Comparison of ENCODE assay signal across 10 mouse cellular contexts in the genomic region with DNA sequence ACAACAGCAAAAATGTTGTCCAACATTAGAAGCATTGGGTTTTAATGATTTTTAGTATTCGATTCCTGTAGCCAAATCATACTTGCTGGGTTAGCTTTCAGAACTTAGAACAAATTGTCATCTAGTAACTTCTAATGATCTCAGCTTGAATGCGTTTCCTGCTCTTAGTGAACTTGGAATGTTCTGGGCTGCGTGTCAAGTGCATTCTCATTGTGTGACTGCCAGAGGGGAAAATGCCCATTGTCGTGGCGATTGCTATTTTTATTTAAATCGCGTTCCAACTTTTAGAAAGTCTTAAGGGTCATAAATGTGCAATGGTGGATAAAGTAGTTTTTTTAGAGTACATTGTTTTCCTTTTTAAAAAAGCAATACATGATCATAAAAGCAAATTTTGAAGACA.
DNase-seq lines count a peak whose midpoint lies in the region; ATAC-seq and TF ChIP-seq lines count a peak whose summit lies in the region.
"Had no signal": no experiment of that assay in that cellular context is flagged by ENCODE, and none has a peak within 500 bp of the region (broad histone marks: within the 10 kb centered on the region; RNA-seq: fewer than 3 reads in every experiment).

No protein-coding gene starts in this region.

- no peaks in the 10 kb centered on the region; the same call in 1 of the 2 replicates for H3K4me1 ChIP-seq in liver, adult 2 months (ENCODE audit: control insufficient read depth, insufficient read depth, low read length)
- no peaks in the 10 kb centered on the region for H3K4me1 ChIP-seq in liver, embryonic 11.5 days (replicated peaks; ENCODE audit: control insufficient read depth, insufficient read depth, low read length)
- H3K4me1 ChIP-seq: lung, embryonic 15.5 days; neural tube, embryonic 13.5 days had no signal

- H3K27ac ChIP-seq in liver, adult 2 months (replicated peaks; ENCODE audit: insufficient read depth, low read depth, low read length), result no peak overlapping the region
- H3K27ac ChIP-seq in liver, embryonic 11.5 days (ENCODE audit: low read depth, low read length), result no peak overlapping the region
- H3K27ac ChIP-seq: embryonic facial prominence, embryonic 15.5 days; lung, embryonic 15.5 days; neural tube, embryonic 13.5 days had no signal

- TF ChIP-seq POLR2A in liver, adult 2 months (IDR thresholded peaks at IDR 0.05; ENCODE audit: extremely low read depth, insufficient read depth, low read length), result no peak

- H3K36me3 ChIP-seq in liver, adult 2 months (ENCODE audit: control insufficient read depth, insufficient read depth, low read length), result no peaks in the 10 kb centered on the region
- H3K36me3 ChIP-seq in liver, embryonic 11.5 days (ENCODE audit: control insufficient read depth, insufficient read depth, low read length), result no peaks in the 10 kb centered on the region
- H3K36me3 ChIP-seq: embryonic facial prominence, embryonic 15.5 days; lung, embryonic 15.5 days; neural tube, embryonic 13.5 days had no signal

- no peaks in the 10 kb centered on the region for H3K27me3 ChIP-seq in liver, adult 2 months (ENCODE audit: control insufficient read depth, insufficient read depth, low read length)
- H3K27me3 ChIP-seq in liver, embryonic 11.5 days (replicated peaks; ENCODE audit: control insufficient read depth, insufficient read depth, low read length), result no peaks in the 10 kb centered on the region
- H3K27me3 ChIP-seq: embryonic facial prominence, embryonic 15.5 days; lung, embryonic 15.5 days; neural tube, embryonic 13.5 days had no signal

- no peak for ATAC-seq in liver, embryonic 11.5 days (replicated peaks; ENCODE audit: low FRiP score)

- H3K79me2 ChIP-seq in liver, adult 2 months (ENCODE audit: control insufficient read depth, insufficient read depth, low read length), result no peaks in the 10 kb centered on the region

- WGBS in liver, adult 2 months, result 70% methylated on average over 7 of the region's 7 CpGs
- 83% methylated on average over 7 of the region's 7 CpGs for WGBS in liver, embryonic 11.5 days

- no peak for TF ChIP-seq CTCF in liver, adult 2 months (IDR thresholded peaks at IDR 0.05; ENCODE audit: low read depth, low read length)

- no peak overlapping the region for H3K4me2 ChIP-seq in liver, embryonic 11.5 days
- H3K4me2 ChIP-seq: embryonic facial prominence, embryonic 15.5 days; lung, embryonic 15.5 days; neural tube, embryonic 13.5 days had no signal

- no peak overlapping the region for H3K4me3 ChIP-seq in liver, adult 2 months (ENCODE audit: insufficient read depth, low read depth, low read length)
- H3K4me3 ChIP-seq in liver, embryonic 11.5 days (ENCODE audit: low read depth, low read length), result no peak overlapping the region
- H3K4me3 ChIP-seq: embryonic facial prominence, embryonic 15.5 days; lung, embryonic 15.5 days; neural tube, embryonic 13.5 days had no signal

- no peaks in the 10 kb centered on the region for H3K9me3 ChIP-seq in liver, embryonic 11.5 days (ENCODE audit: control insufficient read depth, low read length)
- H3K9me3 ChIP-seq: embryonic facial prominence, embryonic 15.5 days; lung, embryonic 15.5 days; neural tube, embryonic 13.5 days had no signal

- no peak overlapping the region for H3K9ac ChIP-seq in liver, adult 2 months (ENCODE audit: low read depth, low read length)
- H3K9ac ChIP-seq in liver, embryonic 11.5 days (ENCODE audit: low read depth, low read length), result no peak overlapping the region
- H3K9ac ChIP-seq: embryonic facial prominence, embryonic 15.5 days; lung, embryonic 15.5 days; neural tube, embryonic 13.5 days had no signal

- peak; percentile 16 for DNase-seq in liver, adult 2 months (ENCODE audit: extremely low read depth, low read depth, low spot score)
- no peak for DNase-seq in liver, embryonic 11.5 days (ENCODE audit: low spot score)
- DNase-seq in gastrocnemius, postnatal 10 days, result peak; percentile 25
- peak; percentile 72 for DNase-seq in heart, postnatal 4 days
- peak; percentile 84 for DNase-seq in lung, postnatal 36 days
- no peak for DNase-seq in embryo, embryonic 10.5 days (ENCODE audit: low spot score)
- no peak for DNase-seq in thymus, postnatal 0 days (ENCODE audit: low spot score)

Comparison
In these comparisons a context has a peak if more than half of its experiments do, and no peak if none do; other contexts are left out.
1. DNase-seq: peak in liver, adult 2 months (single experiment), gastrocnemius, postnatal 10 days (single experiment), heart, postnatal 4 days (single experiment) and lung, postnatal 36 days (single experiment); none in liver, embryonic 11.5 days (single experiment), embryo, embryonic 10.5 days (single experiment) and thymus, postnatal 0 days (single experiment).